Mouse (Mus musculus): ENCODE results near the gene Slc7a5. TPM values are rescaled to one million over a fixed set of nuclear protein-coding genes. Genes with fewer than 3 reads are reported as not detected.

The Slc7a5 gene
- total RNA-seq, 2 experiments from 2014 or later, result 53.0 to 54.4 TPM

GRCm38 (mm10) chr8:121852464-121852863, 55.0 kb downstream of the Slc7a5 start:
- DNase-seq (ENCODE audit: low spot score in 2 of 2), result no peak

GRCm38 (mm10) chr8:121851716-121852115, 55.8 kb downstream of the Slc7a5 start:
- no peak for DNase-seq (ENCODE audit: low spot score in 2 of 2)

- DNase-seq (ENCODE audit: low spot score in 2 of 2), result peak; percentile 96 to 99
These were observed 56.5 kb downstream of the Slc7a5 start for GRCm38 (mm10) chr8:121850821-121851470.

GRCm38 (mm10) chr8:121850436-121850820, 57.1 kb downstream of the Slc7a5 start:
- DNase-seq (ENCODE audit: low spot score in 2 of 2), result no peak

GRCm38 (mm10) chr8:121850018-121850417, 57.5 kb downstream of the Slc7a5 start:
- DNase-seq (ENCODE audit: low spot score in 2 of 2), result peak; percentile 75 to 80

- no peak for DNase-seq (ENCODE audit: low spot score in 2 of 2)
These were observed 58.2 kb downstream of the Slc7a5 start for GRCm38 (mm10) chr8:121849303-121849702.

GRCm38 (mm10) chr8:121848495-121848894, 59.0 kb downstream of the Slc7a5 start:
- DNase-seq (ENCODE audit: low spot score in 2 of 2), result no peak

- no peak for DNase-seq (ENCODE audit: low spot score in 2 of 2)
These were observed 59.5 kb downstream of the Slc7a5 start for GRCm38 (mm10) chr8:121847987-121848386.

- no peak for DNase-seq (ENCODE audit: low spot score in 2 of 2)
These were observed 60.2 kb downstream of the Slc7a5 start for GRCm38 (mm10) chr8:121847261-121847822.

GRCm38 (mm10) chr8:121846815-121847214, 60.7 kb downstream of the Slc7a5 start:
- no peak for DNase-seq (ENCODE audit: low spot score in 2 of 2)

GRCm38 (mm10) chr8:121844765-121845164, 62.7 kb downstream of the Slc7a5 start:
- no peak for DNase-seq (ENCODE audit: low spot score in 2 of 2)

- no peak for DNase-seq (ENCODE audit: low spot score in 2 of 2)
These were observed 64.2 kb downstream of the Slc7a5 start for GRCm38 (mm10) chr8:121843184-121843733.

- no peak for DNase-seq (ENCODE audit: low spot score in 2 of 2)
These were observed 65.2 kb downstream of the Slc7a5 start for GRCm38 (mm10) chr8:121842064-121842955.

GRCm38 (mm10) chr8:121841242-121841641, 66.3 kb downstream of the Slc7a5 start:
- DNase-seq (ENCODE audit: low spot score in 2 of 2), result peak; percentile 77 to 81

- peak; percentile 78 to 86 for DNase-seq (ENCODE audit: low spot score in 2 of 2)
These were observed 75.0 kb downstream of the Slc7a5 start for GRCm38 (mm10) chr8:121832503-121832902.

- DNase-seq (ENCODE audit: low spot score in 2 of 2), result no peak
These were observed 75.4 kb downstream of the Slc7a5 start for GRCm38 (mm10) chr8:121832061-121832460.

Other genes with a start within 250 kb of the Slc7a5 start
- gene Jph3, start 178.1 kb downstream of the Slc7a5 start, total RNA-seq (2021), result 100 to 1,000 TPM; 271 to 301 TPM
- gene Klhdc4, start 78.1 kb downstream of the Slc7a5 start, total RNA-seq (2021), result 10 to 100 TPM; 25.8 to 30.5 TPM
- gene Car5a, start 37.2 kb upstream of the Slc7a5 start, total RNA-seq (2021), result under 1 TPM; 0.33 to 0.35 TPM
- 10 to 100 TPM; 44.5 to 52.3 TPM for gene Banp, start 42.1 kb upstream of the Slc7a5 start, total RNA-seq (2021)

All from left cerebral cortex, adult 18-20 months (tissue).